Mouse (Mus musculus) testis, adult 2 months (tissue): Measurements from ENCODE around the gene Gm9857.

Experiments used
- CTCF ChIP-seq: fragments of 200-500 bp; IDR thresholded peaks from 2 replicates; pipeline ENCODE4 v1.5.1; 2012; ENCODE audit warnings: low read depth, mild to moderate bottlenecking, inconsistent platforms, low read length, moderate library complexity; ENCODE audit not compliant: control insufficient read depth, insufficient read depth, insufficient replicate concordance
- POLR2A ChIP-seq: fragments of 200-500 bp; IDR thresholded peaks from 2 replicates; pipeline ENCODE4 v1.6.1; 2012; ENCODE audit warnings: low read depth, mild to moderate bottlenecking, inconsistent platforms, low read length, moderate library complexity; ENCODE audit not compliant: control insufficient read depth

- TF ChIP-seq CTCF, result no peak
- TF ChIP-seq POLR2A, result no peak
These were observed 46.3 kb upstream of the Gm9857 start for GRCm38 (mm10) chr3:108986534-108986933.
